Mouse (Mus musculus) neural tube, postnatal 0 days (tissue): ENCODE measurements around the gene Mcm2. TPM values are rescaled to one million over a fixed set of nuclear protein-coding genes. Genes with fewer than 3 reads are reported as not detected.

ENCODE experiments used
- polyA plus RNA-seq: library from polyadenylated mRNA; unstranded; fragments of >200 nt; fragmentation: Nextera tagmentation; extraction: Ambion mirVana; gene quantifications from 2 replicates; pipeline ENCODE4 v1.2.1, GENCODE M21; 2015

Mcm2 gene
- polyA plus RNA-seq, result 11.0 and 11.9 TPM in 2 replicates

GRCm38 (mm10) chr6:88898534-88899048 lies at the start of gene Mcm2:
Gene Mcm2 (minus strand): TSS chr6:88898780.

GRCm38 (mm10) chr6:88901947-88902820 lies 3.6 kb upstream of the Mcm2 start, which contains the start of gene Tpra1:
Gene Tpra1 (plus strand): TSS chr6:88902251.

GRCm38 (mm10) chr6:88874868-88875508 lies 23.6 kb downstream of the Mcm2 start, which contains the start of gene Podxl2:
Gene Podxl2 (minus strand): TSS chr6:88875044.

DNA sequence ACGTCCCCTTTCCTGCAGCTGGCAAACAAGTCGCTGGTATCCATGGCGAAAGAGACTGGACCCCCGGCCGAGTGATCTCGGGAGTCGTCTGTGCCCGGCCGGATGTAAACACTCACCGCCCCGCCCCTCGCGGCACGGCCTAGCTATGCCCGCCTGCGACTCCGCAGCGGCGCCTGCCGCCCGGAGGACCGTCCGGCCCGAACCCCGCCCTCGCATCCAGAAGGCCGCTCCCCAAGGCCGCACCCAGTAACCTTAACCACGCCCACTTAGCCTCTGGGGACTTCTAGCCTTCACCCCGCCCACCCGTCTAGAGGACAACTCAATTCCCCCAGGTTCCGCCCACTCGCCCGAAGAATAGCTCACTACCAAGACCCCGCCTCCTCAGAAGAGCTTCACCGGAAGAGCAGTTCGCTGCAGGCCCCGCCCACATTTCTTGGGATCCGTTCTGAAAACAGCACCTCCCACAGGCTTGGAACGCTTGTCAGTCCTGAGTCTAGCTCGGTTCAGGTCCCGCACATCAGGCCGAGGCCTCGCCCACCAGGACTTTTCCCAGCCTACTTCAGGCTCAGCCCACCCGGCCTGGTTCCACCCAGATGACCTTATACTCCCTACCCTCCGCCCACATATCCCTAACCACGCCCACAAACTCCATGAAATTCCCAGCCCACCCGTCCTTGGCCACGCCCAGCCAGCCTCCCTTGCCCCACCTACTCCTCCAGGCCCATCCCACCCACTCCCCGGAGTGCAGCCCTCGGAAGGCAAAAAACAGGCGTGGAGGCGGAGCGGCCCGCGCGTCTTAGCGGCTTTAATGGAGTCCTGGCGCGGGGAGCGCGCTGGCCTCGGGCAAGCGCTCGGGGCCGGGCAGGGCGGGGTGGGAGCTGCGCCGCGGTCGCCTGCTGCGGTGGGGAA lies 56.5 kb downstream of the Mcm2 start, which contains the start of gene Abtb1:
TSS of gene Abtb1 (minus strand) at position 204 of the 909 bp plus-strand sequence.

Other genes starting within 250 kb of the Mcm2 start
- gene Mgll, start 174.4 kb downstream of the Mcm2 start, polyA plus RNA-seq, result 153 and 159 TPM in 2 replicates
- gene Abtb1, start 56.8 kb downstream of the Mcm2 start, polyA plus RNA-seq, result 34.1 and 39.2 TPM in 2 replicates
- 626 and 680 TPM in 2 replicates for gene Podxl2, start 23.7 kb downstream of the Mcm2 start, polyA plus RNA-seq
- 66.2 and 75.0 TPM in 2 replicates for gene Tpra1, start 3.5 kb upstream of the Mcm2 start, polyA plus RNA-seq